Mouse (Mus musculus): ENCODE measurements around the gene Pate2. TPM values are rescaled to one million over a fixed set of nuclear protein-coding genes. Genes with fewer than 3 reads are reported as not detected.
"Not testable (repeated sequence)": the region's sequence is repeated elsewhere in the genome, so short reads cannot be mapped to it uniquely, and the experiment has no call there.

Pate2 gene
- polyA plus RNA-seq, 1 experiment, result 0.31 TPM

- Histone ChIP-seq H3K4me1 (ENCODE audit: control insufficient read depth, insufficient read depth, low read length) (no peaks in the 10 kb centered on the region), H3K27me3 (ENCODE audit: control insufficient read depth, insufficient read depth, low read length) (no peaks in the 10 kb centered on the region), H3K27ac (ENCODE audit: insufficient read depth, low read length) (no peak overlapping the region), H3K4me3 (replicated peaks; ENCODE audit: insufficient read depth, low read depth, low read length) (no peak overlapping the region)
- 12% methylated on average over 2 of the region's 2 CpGs for WGBS
- DNase-seq, result no peak
- TF ChIP-seq CTCF (IDR thresholded peaks at IDR 0.05; ENCODE audit: borderline replicate concordance, insufficient read depth, low read depth, low read length) (no peak), POLR2A (IDR thresholded peaks at IDR 0.05; ENCODE audit: borderline replicate concordance, insufficient read depth, low read length) (no peak)
Measured at GRCm38 (mm10) chr9:35592903-35593302, 22.8 kb downstream of the Pate2 start.

GRCm38 (mm10) chr9:35607647-35608405 lies 37.7 kb downstream of the Pate2 start:
- H3K4me3 ChIP-seq (replicated peaks; ENCODE audit: insufficient read depth, low read depth, low read length), result no peak overlapping the region
- 65% methylated on average over 8 of the region's 8 CpGs for WGBS
- TF ChIP-seq POLR2A (IDR thresholded peaks at IDR 0.05; ENCODE audit: borderline replicate concordance, insufficient read depth, low read length) (no peak), CTCF (IDR thresholded peaks at IDR 0.05; ENCODE audit: borderline replicate concordance, insufficient read depth, low read depth, low read length) (no peak)
- no peaks in the 10 kb centered on the region for H3K4me1 ChIP-seq (ENCODE audit: control insufficient read depth, insufficient read depth, low read length)
- no peak overlapping the region for H3K27ac ChIP-seq (ENCODE audit: insufficient read depth, low read length)
- no peak for DNase-seq
- no peaks in the 10 kb centered on the region for H3K27me3 ChIP-seq (ENCODE audit: control insufficient read depth, insufficient read depth, low read length)

GRCm38 (mm10) chr9:35611841-35612240 lies 41.8 kb downstream of the Pate2 start, which contains the start of gene Pate4:
Pate4 (minus strand) TSS chr9:35611941.
- H3K4me1 ChIP-seq (ENCODE audit: control insufficient read depth, insufficient read depth, low read length), result no peaks in the 10 kb centered on the region
- H3K27me3 ChIP-seq (ENCODE audit: control insufficient read depth, insufficient read depth, low read length), result no peaks in the 10 kb centered on the region
- H3K27ac ChIP-seq (ENCODE audit: insufficient read depth, low read length), result no peak within 1 kb of the TSS
- DNase-seq, result no peak
- TF ChIP-seq CTCF (IDR thresholded peaks at IDR 0.05; ENCODE audit: borderline replicate concordance, insufficient read depth, low read depth, low read length), result no peak
- TF ChIP-seq POLR2A (IDR thresholded peaks at IDR 0.05; ENCODE audit: borderline replicate concordance, insufficient read depth, low read length), result no peak
- WGBS, result 83% methylated on average over 1 of the region's 1 CpGs
- no peak within 1 kb of the TSS for H3K4me3 ChIP-seq (replicated peaks; ENCODE audit: insufficient read depth, low read depth, low read length)

- WGBS, result 29% methylated on average over 2 of the region's 2 CpGs
Measured at GRCm38 (mm10) chr9:35614005-35614404, 43.9 kb downstream of the Pate2 start.

GRCm38 (mm10) chr9:35616784-35617183 lies 46.7 kb downstream of the Pate2 start:
- not testable (repeated sequence) for DNase-seq; H3K4me3 ChIP-seq (replicated peaks; ENCODE audit: insufficient read depth, low read depth, low read length); H3K4me1 ChIP-seq (ENCODE audit: control insufficient read depth, insufficient read depth, low read length); H3K27me3 ChIP-seq (ENCODE audit: control insufficient read depth, insufficient read depth, low read length); H3K27ac ChIP-seq (ENCODE audit: insufficient read depth, low read length)
- WGBS, result 71% methylated on average over 2 of the region's 2 CpGs

More at GRCm38 (mm10) chr9:35614005-35614404, 43.9 kb downstream of the Pate2 start:
- no peak overlapping the region for H3K27ac ChIP-seq (ENCODE audit: insufficient read depth, low read length)
- H3K27me3 ChIP-seq (ENCODE audit: control insufficient read depth, insufficient read depth, low read length), result no peaks in the 10 kb centered on the region
- no peaks in the 10 kb centered on the region for H3K4me1 ChIP-seq (ENCODE audit: control insufficient read depth, insufficient read depth, low read length)
- DNase-seq, result no peak
- TF ChIP-seq POLR2A (IDR thresholded peaks at IDR 0.05; ENCODE audit: borderline replicate concordance, insufficient read depth, low read length) (no peak), CTCF (IDR thresholded peaks at IDR 0.05; ENCODE audit: borderline replicate concordance, insufficient read depth, low read depth, low read length) (no peak)
- H3K4me3 ChIP-seq (replicated peaks; ENCODE audit: insufficient read depth, low read depth, low read length), result no peak overlapping the region

GRCm38 (mm10) chr9:35632981-35633380 lies 62.9 kb downstream of the Pate2 start:
- TF ChIP-seq CTCF (IDR thresholded peaks at IDR 0.05; ENCODE audit: borderline replicate concordance, insufficient read depth, low read depth, low read length), result no peak
- TF ChIP-seq POLR2A (IDR thresholded peaks at IDR 0.05; ENCODE audit: borderline replicate concordance, insufficient read depth, low read length), result no peak

GRCm38 (mm10) chr9:35648102-35648501 lies 78.0 kb downstream of the Pate2 start, which contains the start of gene Pate3:
Pate3 (minus strand) TSS chr9:35648202.
- DNase-seq, result no peak
- WGBS, result 49% methylated on average over 1 of the region's 1 CpGs
- H3K27me3 ChIP-seq (ENCODE audit: control insufficient read depth, insufficient read depth, low read length), result no peaks in the 10 kb centered on the region

More at GRCm38 (mm10) chr9:35632981-35633380, 62.9 kb downstream of the Pate2 start:
- H3K4me1 ChIP-seq (ENCODE audit: control insufficient read depth, insufficient read depth, low read length), result no peaks in the 10 kb centered on the region
- H3K27ac ChIP-seq (ENCODE audit: insufficient read depth, low read length), result no peak overlapping the region
- DNase-seq, result no peak
- H3K4me3 ChIP-seq (replicated peaks; ENCODE audit: insufficient read depth, low read depth, low read length), result no peak overlapping the region
- WGBS, result 71% methylated on average over 1 of the region's 1 CpGs
- no peaks in the 10 kb centered on the region for H3K27me3 ChIP-seq (ENCODE audit: control insufficient read depth, insufficient read depth, low read length)

GRCm38 (mm10) chr9:35673557-35673956 lies 103.5 kb downstream of the Pate2 start:
- WGBS, result 77% methylated on average over 2 of the region's 2 CpGs
- no peak for DNase-seq

More at GRCm38 (mm10) chr9:35648102-35648501, 78.0 kb downstream of the Pate2 start, which contains the start of gene Pate3:
- TF ChIP-seq POLR2A (IDR thresholded peaks at IDR 0.05; ENCODE audit: borderline replicate concordance, insufficient read depth, low read length), result no peak
- TF ChIP-seq CTCF (IDR thresholded peaks at IDR 0.05; ENCODE audit: borderline replicate concordance, insufficient read depth, low read depth, low read length), result no peak
- no peak within 1 kb of the TSS for H3K27ac ChIP-seq (ENCODE audit: insufficient read depth, low read length)
- H3K4me3 ChIP-seq (replicated peaks; ENCODE audit: insufficient read depth, low read depth, low read length), result no peak within 1 kb of the TSS
- H3K4me1 ChIP-seq (ENCODE audit: control insufficient read depth, insufficient read depth, low read length), result no peaks in the 10 kb centered on the region

More at GRCm38 (mm10) chr9:35673557-35673956, 103.5 kb downstream of the Pate2 start:
- Histone ChIP-seq H3K27ac (ENCODE audit: insufficient read depth, low read length) (no peak overlapping the region), H3K27me3 (ENCODE audit: control insufficient read depth, insufficient read depth, low read length) (no peaks in the 10 kb centered on the region), H3K4me1 (ENCODE audit: control insufficient read depth, insufficient read depth, low read length) (no peaks in the 10 kb centered on the region), H3K4me3 (replicated peaks; ENCODE audit: insufficient read depth, low read depth, low read length) (no peak overlapping the region)
- no peak for TF ChIP-seq POLR2A (IDR thresholded peaks at IDR 0.05; ENCODE audit: borderline replicate concordance, insufficient read depth, low read length)
- no peak for TF ChIP-seq CTCF (IDR thresholded peaks at IDR 0.05; ENCODE audit: borderline replicate concordance, insufficient read depth, low read depth, low read length)

Data from cerebellum, adult 2 months (tissue).